Mouse (Mus musculus) hindbrain, postnatal 0 days (tissue): Measurements from ENCODE around the gene Gm4302. TPM values are rescaled to one million over a fixed set of nuclear protein-coding genes. Genes with fewer than 3 reads are reported as not detected.

Source experiments
- polyA plus RNA-seq: library from polyadenylated mRNA; unstranded; fragments of >200 nt; fragmentation: Nextera tagmentation; extraction: Ambion mirVana; gene quantifications from 2 replicates; pipeline ENCODE4 v1.2.1, GENCODE M21; 2015
- total RNA-seq: library from RNA; depleted of rRNA; stranded (reverse); fragments of >200 nt; gene quantifications from 2 replicates; pipeline ENCODE4 v1.2.3, GENCODE M21; 2014; rRNA removed

Gene Gm4302
- total and polyA plus RNA-seq, 2 experiments from 2014 or later = not detected

Other genes starting within 250 kb of the Gm4302 start
- not detected in 2 replicates for gene Gm4301, start 5.2 kb upstream of the Gm4302 start, total RNA-seq
- not detected in 2 replicates for gene Gm4301, start 5.2 kb upstream of the Gm4302 start, polyA plus RNA-seq
- gene Gm4303, start 5.1 kb downstream of the Gm4302 start, total RNA-seq = not detected in 2 replicates
- not detected in 2 replicates for gene Gm4303, start 5.1 kb downstream of the Gm4302 start, polyA plus RNA-seq
- gene Gm4305, start 10.3 kb downstream of the Gm4302 start, total RNA-seq = not detected in 2 replicates
- gene Gm4305, start 10.3 kb downstream of the Gm4302 start, polyA plus RNA-seq = not detected in 2 replicates
- not detected in 2 replicates for gene Gm4307, start 20.5 kb downstream of the Gm4302 start, total RNA-seq
- gene Gm4307, start 20.5 kb downstream of the Gm4302 start, polyA plus RNA-seq = not detected in 2 replicates
- not detected in 2 replicates for gene Gm4312, start 41.7 kb downstream of the Gm4302 start, total RNA-seq
- gene Gm4312, start 41.7 kb downstream of the Gm4302 start, polyA plus RNA-seq = not detected in 2 replicates
- gene Tmtc3, start 146.5 kb downstream of the Gm4302 start, total RNA-seq = 13.3 and 14.8 TPM in 2 replicates
- 6.3 and 6.8 TPM in 2 replicates for gene Tmtc3, start 146.5 kb downstream of the Gm4302 start, polyA plus RNA-seq
- gene Cep290, start 146.7 kb downstream of the Gm4302 start, total RNA-seq = 3.1 and 4.6 TPM in 2 replicates
- 4.1 and 5.1 TPM in 2 replicates for gene Cep290, start 146.7 kb downstream of the Gm4302 start, polyA plus RNA-seq
- gene 4930430F08Rik, start 249.6 kb downstream of the Gm4302 start, total RNA-seq = 19.6 and 24.5 TPM in 2 replicates
- gene 4930430F08Rik, start 249.6 kb downstream of the Gm4302 start, polyA plus RNA-seq = 16.5 and 20.2 TPM in 2 replicates
- gene 1700017N19Rik, start 249.6 kb downstream of the Gm4302 start, total RNA-seq = not detected in 2 replicates
- gene 1700017N19Rik, start 249.6 kb downstream of the Gm4302 start, polyA plus RNA-seq = 0.23 and 0.43 TPM in 2 replicates